Mouse (Mus musculus) lung, postnatal 14 days (tissue): Measurements from ENCODE around the gene Selp.

Experiments
- DNase-seq: peaks from one replicate; pipeline ENCODE4 v3.0.0; 2021

The Selp gene

GRCm38 (mm10) chr1:164184142-164184870, 69.2 kb downstream of the Selp start:
- DNase-seq, result peak; percentile 81

GRCm38 (mm10) chr1:164184871-164185223, 69.8 kb downstream of the Selp start:
- DNase-seq, result no peak

GRCm38 (mm10) chr1:164185316-164185715, 70.3 kb downstream of the Selp start:
- DNase-seq, result no peak

DNA sequence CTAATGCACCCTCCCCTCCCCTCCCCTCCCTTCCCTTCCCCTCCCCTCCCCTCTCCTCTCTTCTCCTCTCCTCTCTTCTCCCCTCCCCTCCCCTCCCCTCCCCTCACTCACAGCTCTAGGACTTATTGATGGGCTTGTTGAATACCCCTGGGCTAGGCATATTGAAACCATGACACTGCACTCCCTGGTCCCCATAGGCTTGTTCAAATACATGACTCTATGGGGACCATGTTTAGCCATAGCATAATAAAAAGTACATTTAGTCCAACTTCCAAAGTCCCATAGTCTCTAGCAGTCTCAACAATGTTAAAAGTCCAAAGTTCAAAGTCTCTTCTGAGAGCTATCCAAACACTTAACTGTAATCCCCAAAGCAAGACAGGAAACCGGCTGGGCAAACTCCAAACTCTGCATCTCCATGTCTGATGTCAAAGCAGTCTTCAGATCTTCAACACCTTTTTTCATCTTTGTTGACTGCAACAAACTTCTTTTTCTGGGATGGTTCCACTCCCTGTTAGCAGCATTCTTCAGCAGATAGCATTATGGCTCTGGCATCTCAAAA, 72.0 kb downstream of the Selp start:
- no peak for DNase-seq

DNA sequence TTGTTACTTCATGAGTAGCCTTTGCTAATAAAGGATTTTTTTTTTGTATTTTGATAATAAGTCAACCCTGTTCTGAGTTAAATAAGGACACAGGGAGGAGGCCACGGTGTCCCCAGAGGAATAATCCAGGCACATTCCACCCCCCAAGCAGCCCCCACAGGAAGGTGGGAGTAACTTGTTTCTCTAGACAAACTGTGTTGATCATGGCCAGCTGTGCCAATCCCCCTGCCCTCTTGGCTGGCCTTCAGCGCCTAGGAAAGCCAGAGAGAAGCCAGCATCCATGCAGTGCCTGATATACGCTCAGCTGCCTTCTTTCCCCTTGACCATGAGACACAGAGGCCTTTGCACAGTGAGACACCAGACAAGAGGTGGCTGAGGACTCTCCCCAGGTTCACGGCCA, 84.5 kb downstream of the Selp start:
- no peak for DNase-seq
